Mouse (Mus musculus) embryonic facial prominence, embryonic 14.5 days (tissue): ENCODE measurements at regions not wholly inside any gene's neighbourhood (a gene's known extent, or its start where the extent isn't known, plus 50 kb on each side); places are given as distances from the start of the nearest gene placed in this dataset.

Source experiments
- ATAC-seq: fragments of 200-750 bp; cut with Nextera tagmentation; 2 replicates; pipeline ENCODE4 v1.8.0; 2017; ENCODE audit warnings: low read depth, moderate number of reproducible peaks, moderate TSS enrichment
- DNase-seq: peaks from one replicate; pipeline ENCODE4 v3.0.0-alpha.2; 2015; ENCODE audit warnings: low spot score
- H3K27ac ChIP-seq: fragments of 300-500 bp; sonication (generic); replicated peaks from 2 replicates; pipeline ENCODE4 v1.5.1; 2014; ENCODE audit warnings: low read depth, mild to moderate bottlenecking, low read length, moderate library complexity
- H3K27me3 ChIP-seq: fragments of 300-500 bp; sonication (generic); replicated peaks from 2 replicates; pipeline ENCODE4 v1.6.1; 2014; ENCODE audit warnings: low read length; ENCODE audit not compliant: control insufficient read depth, insufficient read depth
- H3K36me3 ChIP-seq: fragments of 300-500 bp; sonication (generic); 2 replicates; pipeline ENCODE4 v1.6.1; 2014; ENCODE audit warnings: low read length, mixed read lengths; ENCODE audit not compliant: control insufficient read depth, insufficient read depth
- H3K4me1 ChIP-seq: fragments of 300-500 bp; sonication (generic); 2 replicates; pipeline ENCODE4 v1.6.1; 2014; ENCODE audit warnings: antibody characterized with exemption, low read length; ENCODE audit not compliant: control insufficient read depth, insufficient read depth
- H3K4me2 ChIP-seq: fragments of 300-500 bp; sonication (generic); 2 replicates; pipeline ENCODE4 v1.6.1; 2014; ENCODE audit warnings: low read depth, mild to moderate bottlenecking, low read length, moderate library complexity, mixed read lengths
- H3K4me3 ChIP-seq: fragments of 300-500 bp; sonication (generic); 2 replicates; pipeline ENCODE4 v1.5.1; 2014; ENCODE audit warnings: low read depth, mild to moderate bottlenecking, low read length
- H3K9ac ChIP-seq: fragments of 300-500 bp; sonication (generic); 2 replicates; pipeline ENCODE4 v1.6.1; 2014; ENCODE audit warnings: low read depth, mild to moderate bottlenecking, low read length, moderate library complexity, mixed read lengths
- H3K9me3 ChIP-seq: fragments of 300-500 bp; sonication (generic); 2 replicates; pipeline ENCODE4 v1.6.1; 2016; ENCODE audit warnings: low read length; ENCODE audit not compliant: control insufficient read depth
- WGBS: fragments of 180-500 bp; shearing (Covaris S2); extraction: QIAGEN DNeasy Blood & Tissue Kit; methylation state at CpG from one replicate; pipeline ENCODE4 v1.1.7; 2014; 5-methylcytosine and 5-hydroxymethylcytosine counted together

DNA sequence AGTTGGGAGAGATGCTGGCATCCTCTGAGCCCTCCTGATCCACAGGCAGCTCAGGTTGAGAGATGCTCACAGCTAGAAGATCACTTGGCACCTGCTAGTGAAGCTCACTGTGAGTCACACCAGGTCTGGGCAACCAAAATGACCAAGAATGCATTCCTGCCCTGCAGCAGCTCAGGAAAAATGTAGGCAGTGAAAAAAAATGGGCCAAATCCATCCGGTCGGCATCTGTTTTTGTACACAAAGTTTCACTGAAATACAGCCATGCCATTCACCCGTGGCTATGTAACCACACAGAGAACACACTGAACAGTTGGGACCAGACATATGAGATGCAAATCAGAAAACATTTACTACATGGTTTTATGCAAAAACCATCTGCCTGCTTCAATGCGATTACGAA is 135.1 kb downstream of the Tomm20 start:
- Histone ChIP-seq H3K4me1 (no peaks in the 10 kb centered on the region), H3K27ac (no peak overlapping the region), H3K36me3 (no peaks in the 10 kb centered on the region), H3K9ac (no peak overlapping the region), H3K4me3 (no peak overlapping the region), H3K9me3 (peaks cover 12% of the 10 kb centered on the region), H3K27me3 (no peaks in the 10 kb centered on the region), H3K4me2 (no peak overlapping the region)
- ATAC-seq, result no peak
- 66% methylated on average over 5 of the region's 5 CpGs for WGBS
- DNase-seq, result no peak

DNA sequence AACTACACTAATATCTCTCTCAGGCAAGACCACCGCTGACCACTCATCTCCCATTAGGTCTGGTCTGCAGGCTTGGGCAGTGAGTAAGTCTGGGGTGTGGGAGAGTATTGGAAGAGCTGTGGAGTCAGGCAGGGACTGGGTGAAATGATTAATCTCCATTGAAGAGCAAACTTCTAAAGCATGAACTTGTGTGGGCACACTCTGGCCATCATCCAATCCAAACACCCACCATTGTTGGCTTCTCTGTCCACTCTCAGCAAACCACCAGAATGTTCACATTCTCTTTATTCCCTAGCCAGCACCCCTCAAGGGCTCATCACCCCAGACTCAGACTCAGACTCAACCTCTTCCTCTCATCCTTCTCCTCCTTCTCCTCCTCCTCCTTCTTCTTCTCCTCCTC is 136.3 kb downstream of the Tomm20 start:
- 90% methylated on average over 1 of the region's 1 CpGs for WGBS
- Histone ChIP-seq H3K4me1 (no peaks in the 10 kb centered on the region), H3K4me3 (no peak overlapping the region), H3K27ac (no peak overlapping the region), H3K9ac (no peak overlapping the region), H3K36me3 (no peaks in the 10 kb centered on the region), H3K27me3 (no peaks in the 10 kb centered on the region), H3K9me3 (peaks cover 12% of the 10 kb centered on the region), H3K4me2 (no peak overlapping the region)
- DNase-seq, result no peak
- no peak for ATAC-seq

- H3K4me3 ChIP-seq, result no peak overlapping the region
- H3K27me3 ChIP-seq, result no peaks in the 10 kb centered on the region
- DNase-seq (no peak), ATAC-seq (no peak)
- no peaks in the 10 kb centered on the region for H3K4me1 ChIP-seq
- 80% methylated on average over 4 of the region's 4 CpGs for WGBS
- no peak overlapping the region for H3K9ac ChIP-seq
- H3K36me3 ChIP-seq, result no peaks in the 10 kb centered on the region
- H3K27ac ChIP-seq, result no peak overlapping the region
- H3K4me2 ChIP-seq, result no peak overlapping the region
- H3K9me3 ChIP-seq, result peaks cover 11% of the 10 kb centered on the region
Observed at GRCm38 (mm10) chr8:126808496-126808895, 137.1 kb downstream of the Tomm20 start.

- no peaks in the 10 kb centered on the region for H3K36me3 ChIP-seq
- no peaks in the 10 kb centered on the region for H3K4me1 ChIP-seq
- H3K27me3 ChIP-seq, result no peaks in the 10 kb centered on the region
- H3K27ac ChIP-seq, result no peak overlapping the region
- WGBS, result 78% methylated on average over 8 of the region's 8 CpGs
- H3K4me3 ChIP-seq, result no peak overlapping the region
- no peak overlapping the region for H3K4me2 ChIP-seq
- ATAC-seq (no peak), DNase-seq (no peak)
- H3K9ac ChIP-seq, result no peak overlapping the region
- no peaks in the 10 kb centered on the region for H3K9me3 ChIP-seq
Observed at GRCm38 (mm10) chr8:126807171-126807768, 138.4 kb downstream of the Tomm20 start.

DNA sequence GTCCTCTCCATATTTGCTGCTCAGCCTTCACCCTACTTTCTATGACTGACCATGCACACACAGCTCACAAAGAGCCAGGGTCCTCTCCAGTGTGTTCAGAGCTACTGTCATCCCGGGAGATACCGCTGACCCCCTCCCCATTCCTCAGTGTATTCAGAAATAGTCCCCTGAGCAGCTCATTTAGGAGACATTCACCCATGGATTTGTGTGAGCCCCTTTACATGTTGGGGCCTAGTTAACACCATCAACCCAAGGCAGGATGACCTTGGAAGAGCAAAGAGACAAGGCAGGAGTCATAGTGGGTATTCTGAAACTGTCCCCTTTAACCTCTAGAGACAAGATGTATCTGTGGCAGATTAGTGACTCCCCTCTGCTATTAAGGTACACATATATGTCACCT is 139.1 kb downstream of the Tomm20 start:
- ATAC-seq, result no peak
- Histone ChIP-seq H3K36me3 (no peaks in the 10 kb centered on the region), H3K27ac (peak overlapping the region; percentile 23), H3K9me3 (no peaks in the 10 kb centered on the region), H3K27me3 (no peaks in the 10 kb centered on the region), H3K4me2 (no peak overlapping the region), H3K9ac (no peak overlapping the region), H3K4me3 (no peak overlapping the region), H3K4me1 (no peaks in the 10 kb centered on the region)
- DNase-seq, result no peak
- WGBS, result 97% methylated on average over 2 of the region's 2 CpGs

- ATAC-seq (no peak), DNase-seq (no peak)
- Histone ChIP-seq H3K27me3 (no peaks in the 10 kb centered on the region), H3K9ac (0 out of 2 replicates have a peak overlapping the region, but pooled peaks have one; percentile 26), H3K4me2 (no peak overlapping the region), H3K4me3 (no peak overlapping the region), H3K9me3 (no peaks in the 10 kb centered on the region), H3K36me3 (no peaks in the 10 kb centered on the region), H3K4me1 (no peaks in the 10 kb centered on the region), H3K27ac (peak overlapping the region; percentile 23)
- 63% methylated on average over 3 of the region's 3 CpGs for WGBS
Observed at GRCm38 (mm10) chr8:126806181-126806560, 139.5 kb downstream of the Tomm20 start.

DNA sequence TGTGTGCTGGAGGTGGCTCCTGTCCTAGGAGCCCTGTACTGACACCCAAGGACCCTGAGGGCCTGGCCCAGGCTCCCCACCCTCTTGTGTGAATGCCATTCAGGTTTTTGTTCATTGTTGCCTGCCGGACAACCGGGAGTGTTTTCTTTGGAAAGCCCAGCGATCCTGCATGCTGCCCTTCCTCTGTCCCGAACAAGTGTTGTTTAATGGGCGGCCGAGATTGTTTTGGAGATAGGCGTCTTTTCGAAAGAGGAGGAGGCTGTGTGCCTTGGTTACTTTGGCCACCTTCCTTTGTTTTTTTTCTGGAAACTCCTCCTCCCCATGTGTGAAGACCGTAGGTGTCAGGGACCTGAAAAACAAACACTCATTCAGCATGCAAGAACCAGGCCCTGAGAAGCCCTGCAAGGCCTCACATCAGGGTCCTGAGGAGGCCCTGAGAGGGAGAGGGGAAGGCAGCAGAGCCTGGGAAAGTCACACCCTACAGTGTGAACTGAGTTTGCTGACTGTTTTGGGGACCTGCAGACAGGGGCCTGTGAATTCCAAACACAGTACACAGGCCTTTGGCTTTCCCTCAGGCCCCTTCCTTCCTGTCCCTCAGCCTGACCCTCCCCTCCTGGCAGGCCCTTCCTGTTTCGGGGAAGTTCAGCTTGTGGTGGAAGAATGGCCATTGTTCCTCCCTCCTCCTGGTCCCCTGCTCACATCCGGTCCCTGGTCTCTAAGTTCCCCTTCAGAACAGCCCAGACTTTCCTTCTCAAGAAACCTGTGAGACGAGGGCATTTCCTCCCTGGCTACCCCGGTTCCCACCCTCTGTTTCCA is 140.1 kb downstream of the Tomm20 start:
- Histone ChIP-seq H3K4me3 (no peak overlapping the region), H3K4me2 (no peak overlapping the region), H3K27me3 (no peaks in the 10 kb centered on the region), H3K9me3 (no peaks in the 10 kb centered on the region), H3K4me1 (no peaks in the 10 kb centered on the region), H3K27ac (peak overlapping the region; percentile 23), H3K9ac (0 out of 2 replicates have a peak overlapping the region, but pooled peaks have one; percentile 26), H3K36me3 (no peaks in the 10 kb centered on the region)
- peak; percentile 47; the same call in 1 of the 2 replicates for ATAC-seq
- peak; percentile 62 for DNase-seq
- 43% methylated on average over 13 of the region's 13 CpGs for WGBS

DNA sequence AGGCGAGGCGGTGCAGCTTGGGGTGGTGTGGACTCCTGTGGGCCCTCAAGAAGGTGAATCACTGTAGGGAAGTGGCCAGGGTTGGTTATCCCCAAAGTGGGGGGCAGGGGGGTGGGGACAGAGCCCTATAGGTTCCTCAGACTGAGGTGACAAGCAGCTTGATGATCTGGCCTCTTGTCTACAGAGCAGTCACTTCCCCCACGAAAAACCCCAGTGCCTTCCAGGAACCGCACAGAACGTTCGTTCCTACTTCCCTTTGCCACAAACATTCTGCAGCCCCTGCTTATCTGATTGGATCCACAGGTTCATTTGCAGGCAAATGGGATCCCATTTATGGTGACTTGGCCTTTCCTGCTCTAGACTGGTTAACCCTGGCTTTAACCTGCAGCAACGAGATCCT is 141.5 kb downstream of the Tomm20 start:
- DNase-seq, result no peak
- Histone ChIP-seq H3K4me3 (no peak overlapping the region), H3K4me1 (no peaks in the 10 kb centered on the region), H3K9me3 (no peaks in the 10 kb centered on the region), H3K36me3 (no peaks in the 10 kb centered on the region), H3K9ac (no peak overlapping the region), H3K4me2 (no peak overlapping the region), H3K27me3 (no peaks in the 10 kb centered on the region), H3K27ac (no peak overlapping the region)
- WGBS, result 83% methylated on average over 7 of the region's 7 CpGs
- no peak for ATAC-seq

GRCm38 (mm10) chr8:126802641-126803040 is 143.0 kb downstream of the Tomm20 start:
- no peak for ATAC-seq
- 75% methylated on average over 4 of the region's 4 CpGs for WGBS

More at GRCm38 (mm10) chr8:126802641-126803040, 143.0 kb downstream of the Tomm20 start:
- H3K4me3 ChIP-seq, result no peak overlapping the region
- no peak for DNase-seq
- H3K27me3 ChIP-seq, result no peaks in the 10 kb centered on the region
- H3K9ac ChIP-seq, result no peak overlapping the region
- no peaks in the 10 kb centered on the region for H3K4me1 ChIP-seq
- H3K36me3 ChIP-seq, result no peaks in the 10 kb centered on the region
- no peak overlapping the region for H3K4me2 ChIP-seq
- H3K9me3 ChIP-seq, result no peaks in the 10 kb centered on the region
- H3K27ac ChIP-seq, result no peak overlapping the region
